Mouse (Mus musculus): Measurements from ENCODE around the gene Pgbd5. TPM values are rescaled to one million over a fixed set of nuclear protein-coding genes. Genes with fewer than 3 reads are reported as not detected.

The Pgbd5 gene
- polyA plus RNA-seq, 1 experiment from 2014 or later, result 5.3 TPM

GRCm38 (mm10) chr8:124375168-124375567 lies 64.3 kb downstream of the Pgbd5 start:
- ATAC-seq (ENCODE audit: low FRiP score) (no peak), DNase-seq (ENCODE audit: low spot score) (no peak)
- Histone ChIP-seq H3K4me3 (ENCODE audit: low read depth, low read length) (no peak overlapping the region), H3K4me2 (replicated peaks; ENCODE audit: low read depth, low read length) (no peak overlapping the region), H3K27me3 (ENCODE audit: control insufficient read depth, insufficient read depth, low read length) (no peaks in the 10 kb centered on the region), H3K36me3 (ENCODE audit: control insufficient read depth, insufficient read depth, low read length) (no peaks in the 10 kb centered on the region), H3K9me3 (ENCODE audit: control insufficient read depth, low read length) (no peaks in the 10 kb centered on the region), H3K9ac (ENCODE audit: low read depth, low read length) (no peak overlapping the region), H3K27ac (ENCODE audit: low read depth, low read length) (no peak overlapping the region), H3K4me1 (replicated peaks; ENCODE audit: control insufficient read depth, insufficient read depth, low read length) (no peaks in the 10 kb centered on the region)
- WGBS, result 83% methylated on average over 6 of the region's 6 CpGs

- Histone ChIP-seq H3K9me3 (ENCODE audit: control insufficient read depth, low read length) (no peaks in the 10 kb centered on the region), H3K36me3 (ENCODE audit: control insufficient read depth, insufficient read depth, low read length) (no peaks in the 10 kb centered on the region), H3K4me1 (replicated peaks; ENCODE audit: control insufficient read depth, insufficient read depth, low read length) (no peaks in the 10 kb centered on the region), H3K27me3 (ENCODE audit: control insufficient read depth, insufficient read depth, low read length) (no peaks in the 10 kb centered on the region), H3K4me2 (replicated peaks; ENCODE audit: low read depth, low read length) (no peak overlapping the region), H3K27ac (ENCODE audit: low read depth, low read length) (no peak overlapping the region), H3K9ac (ENCODE audit: low read depth, low read length) (no peak overlapping the region), H3K4me3 (ENCODE audit: low read depth, low read length) (no peak overlapping the region)
- ATAC-seq (ENCODE audit: low FRiP score) (no peak), DNase-seq (ENCODE audit: low spot score) (no peak)
- 94% methylated on average over 5 of the region's 5 CpGs for WGBS
These were observed 65.7 kb downstream of the Pgbd5 start for GRCm38 (mm10) chr8:124373753-124374152.

- H3K27ac ChIP-seq (ENCODE audit: low read depth, low read length), result no peak overlapping the region
- no peaks in the 10 kb centered on the region for H3K9me3 ChIP-seq (ENCODE audit: control insufficient read depth, low read length)
- H3K9ac ChIP-seq (ENCODE audit: low read depth, low read length), result no peak overlapping the region
- no peaks in the 10 kb centered on the region for H3K36me3 ChIP-seq (ENCODE audit: control insufficient read depth, insufficient read depth, low read length)
- no peaks in the 10 kb centered on the region for H3K4me1 ChIP-seq (replicated peaks; ENCODE audit: control insufficient read depth, insufficient read depth, low read length)
- WGBS, result 90% methylated on average over 23 of the region's 23 CpGs
- DNase-seq (ENCODE audit: low spot score) (no peak), ATAC-seq (ENCODE audit: low FRiP score) (no peak)
- no peaks in the 10 kb centered on the region for H3K27me3 ChIP-seq (ENCODE audit: control insufficient read depth, insufficient read depth, low read length)
- no peak overlapping the region for H3K4me2 ChIP-seq (replicated peaks; ENCODE audit: low read depth, low read length)
- H3K4me3 ChIP-seq (ENCODE audit: low read depth, low read length), result no peak overlapping the region
These were observed 67.9 kb downstream of the Pgbd5 start for GRCm38 (mm10) chr8:124371410-124372123.

DNA sequence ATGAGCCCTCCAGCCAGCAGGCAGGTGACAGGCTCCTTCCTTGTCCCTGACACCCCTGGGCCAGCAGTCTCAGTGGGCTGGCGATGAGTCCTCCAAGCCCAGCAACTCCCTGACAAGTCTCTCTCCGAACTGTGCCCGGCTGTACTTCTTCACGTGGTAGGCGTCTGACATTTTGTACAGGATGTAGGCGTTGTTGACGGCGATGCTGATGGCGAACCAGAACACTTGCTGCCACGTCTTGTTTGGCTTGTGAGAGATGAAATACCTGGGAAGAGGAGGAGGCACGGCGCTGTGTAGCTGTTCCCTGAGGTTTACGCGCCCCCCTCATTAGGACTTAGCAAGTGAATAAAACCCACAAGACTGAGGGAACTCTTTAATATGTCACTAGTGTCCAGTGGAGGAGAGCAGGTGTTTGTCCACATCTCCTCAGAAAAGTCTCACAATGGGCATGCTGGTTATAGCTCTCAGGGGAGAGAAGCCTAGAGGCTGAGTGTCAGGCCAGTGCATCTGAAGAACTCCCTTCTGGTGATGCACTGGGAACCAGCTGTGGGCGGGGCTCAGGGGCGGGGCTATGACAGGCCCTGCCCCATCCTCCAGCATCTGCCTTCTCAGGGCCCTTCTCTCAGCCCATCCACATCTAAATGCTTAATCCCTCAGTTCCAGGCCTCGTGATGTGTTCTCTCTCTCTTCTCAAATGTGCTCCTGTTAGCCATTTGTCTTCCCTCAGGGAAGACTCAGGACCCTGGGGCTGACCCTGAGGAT lies 68.9 kb downstream of the Pgbd5 start:
- H3K4me3 ChIP-seq (ENCODE audit: low read depth, low read length), result no peak overlapping the region
- H3K4me1 ChIP-seq (replicated peaks; ENCODE audit: control insufficient read depth, insufficient read depth, low read length), result no peaks in the 10 kb centered on the region
- no peak overlapping the region for H3K4me2 ChIP-seq (replicated peaks; ENCODE audit: low read depth, low read length)
- DNase-seq (ENCODE audit: low spot score) (peak; percentile 40), ATAC-seq (ENCODE audit: low FRiP score) (no peak)
- 81% methylated on average over 17 of the region's 17 CpGs for WGBS
- H3K9ac ChIP-seq (ENCODE audit: low read depth, low read length), result no peak overlapping the region
- H3K27me3 ChIP-seq (ENCODE audit: control insufficient read depth, insufficient read depth, low read length), result no peaks in the 10 kb centered on the region
- no peaks in the 10 kb centered on the region for H3K9me3 ChIP-seq (ENCODE audit: control insufficient read depth, low read length)
- no peak overlapping the region for H3K27ac ChIP-seq (ENCODE audit: low read depth, low read length)
- no peaks in the 10 kb centered on the region for H3K36me3 ChIP-seq (ENCODE audit: control insufficient read depth, insufficient read depth, low read length)

DNA sequence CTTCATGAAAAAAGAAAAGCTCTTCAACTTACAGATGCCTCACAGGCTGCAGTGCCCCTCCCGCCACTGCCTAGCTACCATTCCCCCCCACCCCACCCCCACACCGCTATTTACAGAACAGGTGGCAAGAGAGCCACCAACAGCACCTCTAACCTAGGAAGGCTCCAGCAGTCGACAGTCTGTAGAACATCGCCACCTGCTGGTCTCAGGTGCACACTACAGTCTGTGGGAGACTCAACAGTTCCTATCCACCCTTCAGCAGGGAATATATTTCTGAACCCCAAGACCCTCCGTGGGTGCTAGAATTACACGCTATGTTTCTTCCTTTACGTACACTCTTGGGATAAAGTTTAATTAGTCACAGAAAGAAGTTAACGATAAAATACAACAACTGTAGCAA lies 71.2 kb downstream of the Pgbd5 start:
- Histone ChIP-seq H3K4me2 (replicated peaks; ENCODE audit: low read depth, low read length) (no peak overlapping the region), H3K4me3 (ENCODE audit: low read depth, low read length) (no peak overlapping the region), H3K9ac (ENCODE audit: low read depth, low read length) (no peak overlapping the region), H3K27ac (ENCODE audit: low read depth, low read length) (no peak overlapping the region), H3K4me1 (replicated peaks; ENCODE audit: control insufficient read depth, insufficient read depth, low read length) (no peaks in the 10 kb centered on the region), H3K27me3 (ENCODE audit: control insufficient read depth, insufficient read depth, low read length) (no peaks in the 10 kb centered on the region), H3K9me3 (ENCODE audit: control insufficient read depth, low read length) (no peaks in the 10 kb centered on the region), H3K36me3 (ENCODE audit: control insufficient read depth, insufficient read depth, low read length) (no peaks in the 10 kb centered on the region)
- 22% methylated on average over 8 of the region's 8 CpGs for WGBS
- peak; percentile 86 for DNase-seq (ENCODE audit: low spot score)
- no peak for ATAC-seq (ENCODE audit: low FRiP score)

DNA sequence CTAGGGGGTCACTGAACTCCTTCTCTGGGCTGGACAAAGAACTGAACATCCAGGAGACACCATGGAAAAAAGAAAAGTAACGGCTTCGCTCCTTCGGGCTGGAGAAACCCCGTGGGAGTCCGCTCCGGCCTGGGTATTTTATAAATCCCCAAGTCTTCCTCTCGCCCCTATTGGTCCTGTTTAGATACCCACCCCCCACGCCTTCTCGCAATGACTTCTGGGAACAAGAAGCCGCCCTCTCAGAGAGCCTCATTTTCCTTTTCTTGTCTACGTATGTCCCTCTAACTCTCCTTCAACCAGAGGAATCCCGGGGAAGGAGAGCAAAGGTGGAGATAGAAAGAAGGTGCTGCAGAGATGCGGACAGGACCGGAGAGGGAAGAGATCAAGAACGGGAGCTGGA lies 76.1 kb downstream of the Pgbd5 start:
- 94% methylated on average over 15 of the region's 15 CpGs for WGBS
- no peak overlapping the region for H3K9ac ChIP-seq (ENCODE audit: low read depth, low read length)
- no peaks in the 10 kb centered on the region for H3K9me3 ChIP-seq (ENCODE audit: control insufficient read depth, low read length)

DNA sequence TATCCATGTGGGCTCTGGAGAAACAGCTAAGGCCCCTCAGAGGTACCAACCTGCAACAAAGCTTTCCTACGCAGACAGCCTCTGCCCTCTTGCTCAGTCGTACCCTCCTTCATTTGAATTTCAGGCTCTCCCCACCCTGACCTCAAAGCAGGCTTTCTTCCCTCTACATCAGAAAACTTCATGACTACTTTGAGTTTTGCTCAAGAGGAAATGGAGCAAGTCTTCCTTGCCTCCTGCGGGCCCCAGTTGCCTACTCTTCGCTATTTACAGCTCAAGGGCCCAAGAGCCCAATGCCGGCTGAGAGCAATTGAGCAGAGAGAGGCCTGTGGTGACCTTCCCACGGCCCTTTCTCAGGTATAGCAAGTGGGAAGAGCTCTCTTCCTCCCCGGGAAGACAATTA lies 76.9 kb downstream of the Pgbd5 start:
- Histone ChIP-seq H3K9ac (ENCODE audit: low read depth, low read length) (no peak overlapping the region), H3K27me3 (ENCODE audit: control insufficient read depth, insufficient read depth, low read length) (no peaks in the 10 kb centered on the region), H3K4me3 (ENCODE audit: low read depth, low read length) (no peak overlapping the region), H3K27ac (ENCODE audit: low read depth, low read length) (no peak overlapping the region), H3K36me3 (ENCODE audit: control insufficient read depth, insufficient read depth, low read length) (no peaks in the 10 kb centered on the region), H3K4me2 (replicated peaks; ENCODE audit: low read depth, low read length) (no peak overlapping the region), H3K9me3 (ENCODE audit: control insufficient read depth, low read length) (no peaks in the 10 kb centered on the region), H3K4me1 (replicated peaks; ENCODE audit: control insufficient read depth, insufficient read depth, low read length) (no peaks in the 10 kb centered on the region)
- ATAC-seq (ENCODE audit: low FRiP score) (no peak), DNase-seq (ENCODE audit: low spot score) (no peak)
- 82% methylated on average over 7 of the region's 7 CpGs for WGBS

More for the DNA sequence above, 76.1 kb downstream of the Pgbd5 start:
- no peak overlapping the region for H3K4me2 ChIP-seq (replicated peaks; ENCODE audit: low read depth, low read length)
- no peaks in the 10 kb centered on the region for H3K36me3 ChIP-seq (ENCODE audit: control insufficient read depth, insufficient read depth, low read length)
- H3K27me3 ChIP-seq (ENCODE audit: control insufficient read depth, insufficient read depth, low read length), result no peaks in the 10 kb centered on the region
- H3K27ac ChIP-seq (ENCODE audit: low read depth, low read length), result no peak overlapping the region
- no peaks in the 10 kb centered on the region for H3K4me1 ChIP-seq (replicated peaks; ENCODE audit: control insufficient read depth, insufficient read depth, low read length)
- DNase-seq (ENCODE audit: low spot score), result no peak
- ATAC-seq (ENCODE audit: low FRiP score), result no peak
- H3K4me3 ChIP-seq (ENCODE audit: low read depth, low read length), result no peak overlapping the region

- Histone ChIP-seq H3K4me1 (replicated peaks; ENCODE audit: control insufficient read depth, insufficient read depth, low read length) (no peaks in the 10 kb centered on the region), H3K9me3 (ENCODE audit: control insufficient read depth, low read length) (no peaks in the 10 kb centered on the region), H3K4me3 (ENCODE audit: low read depth, low read length) (no peak overlapping the region), H3K27me3 (ENCODE audit: control insufficient read depth, insufficient read depth, low read length) (no peaks in the 10 kb centered on the region), H3K36me3 (ENCODE audit: control insufficient read depth, insufficient read depth, low read length) (no peaks in the 10 kb centered on the region), H3K9ac (ENCODE audit: low read depth, low read length) (no peak overlapping the region), H3K27ac (ENCODE audit: low read depth, low read length) (no peak overlapping the region), H3K4me2 (replicated peaks; ENCODE audit: low read depth, low read length) (no peak overlapping the region)
- 84% methylated on average over 11 of the region's 11 CpGs for WGBS
- ATAC-seq (ENCODE audit: low FRiP score), result no peak
- no peak for DNase-seq (ENCODE audit: low spot score)
These were observed 77.6 kb downstream of the Pgbd5 start for GRCm38 (mm10) chr8:124361773-124362427.
